Mouse (Mus musculus) lung, embryonic 14.5 days (tissue): ENCODE data around the gene Frmd4b. TPM values are rescaled to one million over a fixed set of nuclear protein-coding genes. Genes with fewer than 3 reads are reported as not detected.
"Not testable (repeated sequence)": the region's sequence is repeated elsewhere in the genome, so short reads cannot be mapped to it uniquely, and the experiment has no call there.

Source experiments
- ATAC-seq: fragments of 200-750 bp; cut with Nextera tagmentation; 2 replicates; pipeline ENCODE4 v1.8.0; 2017; ENCODE audit warnings: mild to moderate bottlenecking, moderate TSS enrichment, moderate library complexity; ENCODE audit not compliant: insufficient read depth
- DNase-seq: peaks from one replicate; pipeline ENCODE4 v3.0.0-alpha.2; 2015
- H3K27ac ChIP-seq: fragments of 300-500 bp; sonication (generic); 2 replicates; pipeline ENCODE4 v1.5.1; 2014; ENCODE audit warnings: low read depth, mild to moderate bottlenecking, moderate library complexity
- H3K27me3 ChIP-seq: fragments of 300-500 bp; sonication (generic); 2 replicates; pipeline ENCODE4 v1.6.1; 2014; ENCODE audit warnings: low read length, control low read depth; ENCODE audit not compliant: insufficient read depth
- H3K36me3 ChIP-seq: fragments of 300-500 bp; sonication (generic); 2 replicates; pipeline ENCODE4 v1.6.1; 2014; ENCODE audit warnings: control low read depth; ENCODE audit not compliant: insufficient read depth
- H3K4me1 ChIP-seq: fragments of 300-500 bp; sonication (generic); 2 replicates; pipeline ENCODE4 v1.6.1; 2014; ENCODE audit warnings: antibody characterized with exemption, control low read depth; ENCODE audit not compliant: insufficient read depth
- H3K4me2 ChIP-seq: fragments of 300-500 bp; sonication (generic); 2 replicates; pipeline ENCODE4 v1.6.1; 2014; ENCODE audit warnings: mild to moderate bottlenecking
- H3K4me3 ChIP-seq: fragments of 300-500 bp; sonication (generic); 2 replicates; pipeline ENCODE4 v1.5.1; 2014; ENCODE audit warnings: low read depth, low read length
- H3K9ac ChIP-seq: fragments of 300-500 bp; sonication (generic); 2 replicates; pipeline ENCODE4 v1.6.1; 2014
- H3K9me3 ChIP-seq: fragments of 300-500 bp; sonication (generic); 2 replicates; pipeline ENCODE4 v1.6.1; 2016; ENCODE audit warnings: low read depth, low read length, control low read depth
- CTCF ChIP-seq: IDR thresholded peaks from 2 replicates; pipeline ENCODE4 v1.5.1; 2016; ENCODE audit warnings: antibody characterized with exemption, low read depth
- WGBS: fragments of 180-500 bp; shearing (Covaris S2); extraction: QIAGEN DNeasy Blood & Tissue Kit; methylation state at CpG from one replicate; pipeline ENCODE4 v1.1.7; 2014; 5-methylcytosine and 5-hydroxymethylcytosine counted together
- polyA plus RNA-seq: library from polyadenylated mRNA; unstranded; fragments of >200 nt; fragmentation: Nextera tagmentation; extraction: Ambion mirVana; gene quantifications from 2 replicates; pipeline ENCODE4 v1.2.1, GENCODE M21; 2014

Frmd4b gene
- polyA plus RNA-seq, 1 experiment from 2014 or later: 20.8 TPM

DNA sequence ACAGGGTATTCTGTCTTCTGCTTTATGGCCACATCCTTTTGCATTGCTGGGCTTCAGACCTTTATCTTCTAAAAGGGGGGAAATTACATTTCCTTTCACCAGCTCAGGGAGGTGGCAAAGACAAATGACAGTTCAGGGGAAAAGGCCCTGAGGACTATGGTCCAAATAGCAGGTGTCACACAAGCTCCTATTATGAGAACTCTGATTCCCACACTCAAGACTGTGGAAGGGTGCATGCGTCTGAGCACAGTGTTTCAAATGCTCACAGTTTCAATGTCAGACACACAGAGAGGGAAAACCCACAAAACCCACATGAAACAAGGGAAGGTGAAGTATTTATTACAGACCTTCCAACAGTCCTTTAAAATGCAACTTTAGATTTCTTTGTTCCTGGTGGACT is 246.9 kb downstream of the Frmd4b start:
- Histone ChIP-seq H3K9me3 (no peaks in the 10 kb centered on the region), H3K27me3 (no peaks in the 10 kb centered on the region), H3K4me3 (no peak overlapping the region), H3K9ac (no peak overlapping the region), H3K4me2 (no peak overlapping the region), H3K27ac (no peak overlapping the region), H3K4me1 (no peaks in the 10 kb centered on the region), H3K36me3 (no peaks in the 10 kb centered on the region)
- DNase-seq: no peak
- WGBS: 35% methylated on average over 1 of the region's 1 CpGs
- no peak for ATAC-seq
- no peak for TF ChIP-seq CTCF

DNA sequence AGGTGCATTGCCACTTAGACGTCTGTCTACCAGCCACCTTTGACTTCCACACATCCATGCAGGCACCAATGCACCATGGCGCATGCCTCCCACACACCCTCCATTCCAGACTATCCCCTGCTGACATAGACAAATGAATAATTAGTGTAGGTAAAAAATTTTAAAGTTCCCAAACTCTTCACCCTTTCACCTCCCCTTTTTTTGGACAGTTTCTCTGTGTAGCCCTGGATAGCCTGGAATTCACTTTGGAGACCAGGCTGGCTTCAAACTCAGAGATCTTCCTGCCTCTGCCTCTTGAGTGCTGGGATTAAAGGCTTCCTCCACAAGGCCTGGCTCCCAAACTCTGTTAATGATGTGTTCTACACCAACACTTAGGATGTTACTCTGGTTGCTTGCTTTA is 253.5 kb downstream of the Frmd4b start:
- Histone ChIP-seq H3K4me1 (no peaks in the 10 kb centered on the region), H3K9ac (no peak overlapping the region), H3K27ac (no peak overlapping the region), H3K9me3 (no peaks in the 10 kb centered on the region), H3K27me3 (no peaks in the 10 kb centered on the region), H3K4me3 (no peak overlapping the region), H3K36me3 (no peaks in the 10 kb centered on the region), H3K4me2 (no peak overlapping the region)
- DNase-seq (no peak), ATAC-seq (no peak)
- TF ChIP-seq CTCF: no peak
- WGBS: 79% methylated on average over 2 of the region's 2 CpGs

DNA sequence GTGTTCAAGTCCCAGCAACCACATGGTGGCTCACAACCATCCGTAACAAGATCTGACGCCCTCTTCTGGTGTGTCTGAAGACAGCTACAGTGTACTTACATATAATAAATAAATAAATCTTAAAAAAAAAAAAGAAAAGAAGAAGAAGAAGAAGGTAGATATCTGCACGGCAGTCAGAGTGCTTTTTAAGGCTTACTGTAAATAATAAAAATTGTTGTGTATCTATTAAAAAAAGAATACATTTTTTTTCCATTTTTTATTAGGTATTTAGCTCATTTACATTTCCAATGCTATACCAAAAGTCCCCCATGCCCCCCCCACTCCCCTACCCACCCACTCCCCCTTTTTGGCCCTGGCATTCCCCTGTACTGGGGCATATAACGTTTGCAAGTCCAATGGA is 259.7 kb downstream of the Frmd4b start:
- not testable (repeated sequence) for DNase-seq, ATAC-seq
- 74% methylated on average over 3 of the region's 4 CpGs for WGBS

DNA sequence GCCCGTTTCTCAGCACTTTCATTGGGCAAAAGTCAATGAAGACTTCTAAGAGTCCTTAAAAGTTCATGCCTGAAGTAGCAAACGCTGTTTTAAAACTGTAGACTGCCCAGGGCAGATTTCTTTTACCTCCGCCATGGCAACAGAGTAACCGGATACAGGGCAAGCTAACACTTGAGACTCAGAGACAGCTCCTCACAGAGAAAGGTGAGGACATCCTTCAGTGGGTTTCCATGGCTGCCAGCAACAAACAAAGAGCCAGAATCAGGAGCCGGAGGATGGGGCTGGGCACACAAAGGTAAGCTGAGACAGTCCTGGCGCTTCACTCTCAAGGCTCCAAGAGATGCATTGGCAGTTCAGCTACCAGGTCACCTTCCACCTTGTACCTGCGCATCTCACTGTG is 260.7 kb downstream of the Frmd4b start:
- no peaks in the 10 kb centered on the region for H3K27me3 ChIP-seq
- peak; percentile 69 for ATAC-seq
- H3K27ac ChIP-seq: peak overlapping the region; percentile 22; the same call in 1 of the 2 replicates
- no peak overlapping the region for H3K9ac ChIP-seq
- no peak overlapping the region for H3K4me2 ChIP-seq
- H3K9me3 ChIP-seq: no peaks in the 10 kb centered on the region
- WGBS: 39% methylated on average over 7 of the region's 7 CpGs
- no peak overlapping the region for H3K4me3 ChIP-seq
- DNase-seq: peak; percentile 30
- H3K36me3 ChIP-seq: no peaks in the 10 kb centered on the region
- TF ChIP-seq CTCF: no peak
- peaks cover 8% of the 10 kb centered on the region; the same call in 1 of the 2 replicates for H3K4me1 ChIP-seq

More for the DNA sequence above, 259.7 kb downstream of the Frmd4b start:
- H3K9ac ChIP-seq, H3K4me2 ChIP-seq, H3K27me3 ChIP-seq, H3K27ac ChIP-seq, H3K4me3 ChIP-seq, H3K36me3 ChIP-seq, H3K4me1 ChIP-seq, H3K9me3 ChIP-seq: not testable (repeated sequence)

DNA sequence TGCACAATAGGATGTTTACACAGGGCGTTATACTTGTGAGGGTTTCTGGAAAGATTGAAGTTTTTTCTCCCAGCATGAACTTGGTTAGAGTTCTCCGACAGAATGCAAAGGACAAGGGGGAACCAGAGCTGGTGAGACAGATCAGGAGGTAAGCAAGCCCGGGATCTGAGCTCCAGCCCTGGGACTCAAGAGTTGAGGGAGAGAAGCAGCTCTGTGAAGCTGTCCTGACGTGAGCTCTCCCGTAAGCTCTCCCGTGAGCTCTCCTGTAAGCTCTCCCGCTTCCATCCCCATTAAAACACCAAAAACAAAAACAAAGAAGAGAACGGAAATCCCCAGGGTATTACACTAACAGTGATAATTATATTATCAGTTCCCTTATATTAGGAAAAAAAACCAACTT is 262.2 kb downstream of the Frmd4b start:
- H3K4me3 ChIP-seq: no peak overlapping the region
- H3K9ac ChIP-seq: no peak overlapping the region
- no peaks in the 10 kb centered on the region for H3K36me3 ChIP-seq
- peak overlapping the region; percentile 50; the same call in 1 of the 2 replicates for H3K4me2 ChIP-seq
- H3K27me3 ChIP-seq: no peaks in the 10 kb centered on the region
- no peaks in the 10 kb centered on the region for H3K9me3 ChIP-seq
- peak overlapping the region; percentile 59 for H3K27ac ChIP-seq
- 13% methylated on average over 8 of the region's 8 CpGs for WGBS
- ATAC-seq: 0 out of 2 replicates have a peak, but pooled peaks have one; percentile 12
- no peak for DNase-seq
- peaks cover 9% of the 10 kb centered on the region for H3K4me1 ChIP-seq
- TF ChIP-seq CTCF: no peak

DNA sequence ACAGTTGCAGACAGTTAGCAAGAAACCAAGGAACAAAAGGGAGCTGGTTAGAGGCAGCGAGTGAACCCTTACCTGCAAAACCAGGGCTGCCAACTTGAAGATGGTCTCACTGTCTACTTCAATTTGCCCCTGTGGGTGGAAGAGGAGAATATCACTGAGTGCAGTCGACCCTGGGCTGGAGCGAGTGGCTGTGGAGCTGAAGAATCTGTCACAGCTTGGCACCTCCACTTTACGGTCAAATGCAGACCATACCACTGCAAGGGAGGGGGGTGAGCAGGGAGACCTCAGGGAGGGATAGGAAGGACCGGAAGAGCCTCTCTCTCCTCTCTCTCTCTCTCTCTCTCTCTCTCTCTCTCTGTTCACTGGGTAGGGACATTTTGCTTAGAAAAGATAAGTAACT is 263.4 kb downstream of the Frmd4b start:
- WGBS: 9% methylated on average over 5 of the region's 5 CpGs
- H3K4me3 ChIP-seq: peak overlapping the region; percentile 27
- peak overlapping the region; percentile 56 for H3K27ac ChIP-seq

DNA sequence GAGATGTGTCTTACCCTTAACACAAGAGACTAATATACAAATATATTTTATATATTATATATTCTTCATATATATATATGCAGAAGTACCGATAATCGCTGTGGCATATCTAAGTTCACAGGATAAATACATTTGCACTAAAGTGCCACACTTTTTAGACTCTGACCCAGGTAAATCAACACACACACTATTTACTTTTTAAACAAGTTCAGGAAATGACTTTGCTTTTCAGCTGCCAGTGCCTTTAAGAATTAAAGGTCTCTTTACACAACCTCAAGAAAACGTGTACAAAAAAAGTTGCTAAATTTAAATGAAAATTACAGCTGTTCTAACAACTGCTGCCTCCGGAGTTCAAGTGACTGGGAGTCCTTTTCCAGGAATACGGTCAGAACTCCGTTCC is 264.0 kb downstream of the Frmd4b start:
- no peak for TF ChIP-seq CTCF
- Histone ChIP-seq H3K4me3 (peak overlapping the region; percentile 27), H3K36me3 (no peaks in the 10 kb centered on the region), H3K4me2 (peak overlapping the region; percentile 50), H3K4me1 (peaks cover 15% of the 10 kb centered on the region), H3K27ac (peak overlapping the region; percentile 56), H3K27me3 (no peaks in the 10 kb centered on the region), H3K9ac (0 out of 2 replicates have a peak overlapping the region, but pooled peaks have one; percentile 6), H3K9me3 (no peaks in the 10 kb centered on the region)
- WGBS: 29% methylated on average over 6 of the region's 6 CpGs
- DNase-seq (peak; percentile 30), ATAC-seq (no peak)

More for the DNA sequence above, 263.4 kb downstream of the Frmd4b start:
- peak overlapping the region; percentile 50 for H3K4me2 ChIP-seq
- H3K4me1 ChIP-seq: peaks cover 15% of the 10 kb centered on the region
- 0 out of 2 replicates have a peak overlapping the region, but pooled peaks have one; percentile 6 for H3K9ac ChIP-seq
- H3K9me3 ChIP-seq: no peaks in the 10 kb centered on the region
- no peak for ATAC-seq
- no peak for TF ChIP-seq CTCF
- DNase-seq: peak; percentile 60
- no peaks in the 10 kb centered on the region for H3K27me3 ChIP-seq
- H3K36me3 ChIP-seq: no peaks in the 10 kb centered on the region
